Mouse (Mus musculus) lung, postnatal 0 days (tissue): ENCODE results near the gene Eefsec.

Source experiments
- CTCF ChIP-seq: IDR thresholded peaks from 2 replicates; pipeline ENCODE4 v1.5.1; 2016; ENCODE audit warnings: antibody characterized with exemption, mild to moderate bottlenecking
- EP300 ChIP-seq: IDR thresholded peaks from 2 replicates; pipeline ENCODE4 v1.6.1; 2016; ENCODE audit warnings: antibody characterized with exemption, mild to moderate bottlenecking, control low read depth

- TF ChIP-seq CTCF (no peak), EP300 (no peak)
These were observed 214.1 kb downstream of the Eefsec start for GRCm38 (mm10) chr6:88232221-88232620.
